Mouse (Mus musculus): ENCODE measurements at regions not wholly inside any gene's neighbourhood (a gene's known extent, or its start where the extent isn't known, plus 50 kb on each side); places are given as distances from the start of the nearest gene placed in this dataset.

- intact Hi-C loops (cut with DNase I) = no loop called here
- DNase-seq (ENCODE audit: low spot score in 2 of 2) = peak; percentile 4 to 34
These were observed 590.3 kb downstream of the Gabrg1 start for GRCm38 (mm10) chr5:70252061-70252620.

Measured in left cerebral cortex, postnatal 14 days (tissue).